Mouse (Mus musculus) liver, embryonic 15.5 days (tissue): Measurements from ENCODE around the gene Ccdc183. TPM values are rescaled to one million over a fixed set of nuclear protein-coding genes. Genes with fewer than 3 reads are reported as not detected.

Experiments used
- ATAC-seq: fragments of 200-750 bp; cut with Nextera tagmentation; 2 replicates; pipeline ENCODE4 v1.8.0; 2017; ENCODE audit warnings: moderate number of reproducible peaks, mild to moderate bottlenecking, moderate library complexity; ENCODE audit not compliant: insufficient read depth
- H3K27ac ChIP-seq: fragments of 300-500 bp; sonication (generic); replicated peaks from 2 replicates; pipeline ENCODE4 v1.5.1; 2015; ENCODE audit warnings: mild to moderate bottlenecking, inconsistent platforms
- H3K27me3 ChIP-seq: fragments of 300-500 bp; sonication (generic); 2 replicates; pipeline ENCODE4 v1.6.1; 2015; ENCODE audit warnings: mild to moderate bottlenecking, inconsistent platforms
- H3K36me3 ChIP-seq: fragments of 300-500 bp; sonication (generic); replicated peaks from 2 replicates; pipeline ENCODE4 v1.6.1; 2015; ENCODE audit warnings: moderate library complexity, mild to moderate bottlenecking, inconsistent platforms
- H3K4me1 ChIP-seq: fragments of 300-500 bp; sonication (generic); replicated peaks from 2 replicates; pipeline ENCODE4 v1.6.1; 2015; ENCODE audit warnings: inconsistent platforms
- H3K4me2 ChIP-seq: fragments of 300-500 bp; sonication (generic); 2 replicates; pipeline ENCODE4 v1.6.1; 2015; ENCODE audit warnings: moderate library complexity, mild to moderate bottlenecking, inconsistent platforms
- H3K4me3 ChIP-seq: fragments of 300-500 bp; sonication (generic); replicated peaks from 2 replicates; pipeline ENCODE4 v1.5.1; 2015; ENCODE audit warnings: mild to moderate bottlenecking, inconsistent platforms
- H3K9ac ChIP-seq: fragments of 300-500 bp; sonication (generic); 2 replicates; pipeline ENCODE4 v1.6.1; 2015; ENCODE audit warnings: moderate library complexity, mild to moderate bottlenecking, inconsistent platforms
- H3K9me3 ChIP-seq: fragments of 300-500 bp; sonication (generic); replicated peaks from 2 replicates; pipeline ENCODE4 v1.6.1; 2016; ENCODE audit warnings: inconsistent platforms
- WGBS: fragments of 180-500 bp; shearing (Covaris S2); methylation state at CpG from one replicate; pipeline ENCODE4 v1.1.7; 2015; ENCODE audit warnings: mixed read lengths; ENCODE audit not compliant: insufficient replicate concordance; 5-methylcytosine and 5-hydroxymethylcytosine counted together
- polyA plus RNA-seq: library from polyadenylated mRNA; unstranded; fragments of >200 nt; fragmentation: Nextera tagmentation; extraction: Ambion mirVana; gene quantifications from 2 replicates; pipeline ENCODE4 v1.2.1, GENCODE M21; 2015

The Ccdc183 gene
- polyA plus RNA-seq, 1 experiment from 2014 or later = 0.06 TPM

DNA sequence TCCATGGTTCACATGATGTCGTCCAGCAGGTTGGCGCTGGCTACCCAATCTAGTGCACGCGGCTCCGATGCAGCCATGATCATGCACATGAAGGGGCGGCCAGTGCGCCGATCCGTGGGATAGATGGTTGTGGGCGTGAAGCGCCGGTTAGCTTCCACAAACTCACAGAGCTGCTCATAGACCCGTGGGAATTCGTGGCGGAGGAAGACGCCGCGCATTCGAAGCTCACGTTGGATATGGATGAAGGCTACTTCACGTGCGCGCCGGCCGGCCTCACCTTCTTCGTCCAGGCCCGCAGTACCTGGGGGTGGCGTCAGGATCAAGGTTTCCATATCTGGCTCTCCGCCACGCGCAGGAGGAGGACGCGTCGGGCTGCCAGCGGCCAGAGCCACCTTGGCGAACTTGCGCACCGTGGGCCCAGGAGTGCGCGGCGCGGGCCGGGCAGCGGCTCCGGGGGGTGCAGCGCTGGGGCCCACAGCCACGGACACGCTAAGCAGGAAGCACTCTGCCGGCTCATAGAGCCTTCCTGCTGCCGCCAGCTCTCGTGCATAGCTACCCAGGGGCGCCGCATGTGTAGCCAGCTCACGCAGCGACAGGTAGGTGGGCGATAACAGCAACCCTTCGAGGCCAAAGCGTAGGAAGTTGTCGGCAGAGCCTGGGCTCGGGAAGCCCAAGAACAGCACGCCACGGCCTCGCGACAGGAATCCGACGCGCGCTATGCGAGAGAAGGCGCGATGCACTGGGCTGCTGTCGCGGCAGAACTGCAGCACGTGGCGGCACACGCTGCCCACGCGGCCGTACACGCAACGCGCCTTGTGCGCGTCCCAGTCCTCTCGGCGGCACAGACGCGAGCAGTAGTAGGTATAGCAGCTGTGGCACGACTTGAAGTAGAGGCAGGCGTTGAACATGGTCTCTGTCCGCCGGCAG lies 40.2 kb downstream of the Ccdc183 start:
- Histone ChIP-seq H3K36me3 (no peaks in the 10 kb centered on the region), H3K9ac (no peak overlapping the region), H3K27ac (no peak overlapping the region), H3K4me2 (peak overlapping the region; percentile 38), H3K9me3 (no peaks in the 10 kb centered on the region), H3K4me1 (peaks cover 89% of the 10 kb centered on the region), H3K27me3 (peaks cover 67% of the 10 kb centered on the region), H3K4me3 (0 out of 2 replicates have a peak overlapping the region, but pooled peaks have one; percentile 8)
- WGBS = 18% methylated on average over 92 of the region's 92 CpGs
- no peak for ATAC-seq

DNA sequence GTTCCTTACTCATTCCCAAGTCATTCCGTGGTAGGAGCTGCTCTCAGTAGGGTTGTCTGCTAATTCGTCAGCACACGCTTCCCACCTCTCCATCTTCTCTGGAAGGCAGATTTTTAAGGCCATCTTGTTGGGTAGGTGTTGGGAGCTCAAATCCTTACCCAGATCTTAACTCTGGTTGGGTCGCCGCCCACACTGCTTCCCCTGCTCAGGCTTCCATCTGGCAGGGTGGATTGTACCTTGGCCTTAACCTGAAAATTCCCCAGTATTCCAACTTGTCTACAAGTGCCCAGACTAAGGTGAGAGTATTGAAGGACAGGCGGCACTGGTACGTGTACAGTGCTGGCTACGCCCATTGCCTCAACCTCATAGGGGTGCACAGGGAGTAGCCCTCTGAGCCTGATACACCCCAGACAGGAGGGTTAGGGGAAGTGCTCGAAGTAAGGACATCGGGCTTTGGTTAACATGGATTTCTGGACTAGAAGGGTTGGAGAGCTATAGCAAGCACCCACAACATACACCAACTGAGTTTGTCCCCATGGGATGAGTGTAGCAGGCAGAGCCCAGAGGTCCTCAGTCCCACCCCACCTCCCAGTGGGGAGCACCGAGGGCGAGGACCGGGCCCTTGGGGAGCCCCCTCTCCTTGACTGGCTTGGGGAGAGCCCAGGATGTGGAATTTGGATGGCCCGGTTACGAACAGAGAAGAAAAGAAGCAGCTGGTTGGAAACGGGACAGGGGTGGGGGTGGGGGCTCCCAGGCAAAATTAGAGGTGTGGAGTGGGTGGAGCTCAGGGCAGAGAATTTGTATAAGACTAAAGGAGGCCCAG lies 41.2 kb downstream of the Ccdc183 start:
- ATAC-seq = no peak
- peaks cover 82% of the 10 kb centered on the region for H3K4me1 ChIP-seq
- H3K4me3 ChIP-seq = no peak overlapping the region
- WGBS = 73% methylated on average over 16 of the region's 16 CpGs
- peak overlapping the region; percentile 73 for H3K4me2 ChIP-seq
- no peaks in the 10 kb centered on the region for H3K36me3 ChIP-seq
- no peak overlapping the region for H3K9ac ChIP-seq
- H3K27ac ChIP-seq = no peak overlapping the region
- no peaks in the 10 kb centered on the region for H3K9me3 ChIP-seq
- H3K27me3 ChIP-seq = peaks cover 60% of the 10 kb centered on the region

DNA sequence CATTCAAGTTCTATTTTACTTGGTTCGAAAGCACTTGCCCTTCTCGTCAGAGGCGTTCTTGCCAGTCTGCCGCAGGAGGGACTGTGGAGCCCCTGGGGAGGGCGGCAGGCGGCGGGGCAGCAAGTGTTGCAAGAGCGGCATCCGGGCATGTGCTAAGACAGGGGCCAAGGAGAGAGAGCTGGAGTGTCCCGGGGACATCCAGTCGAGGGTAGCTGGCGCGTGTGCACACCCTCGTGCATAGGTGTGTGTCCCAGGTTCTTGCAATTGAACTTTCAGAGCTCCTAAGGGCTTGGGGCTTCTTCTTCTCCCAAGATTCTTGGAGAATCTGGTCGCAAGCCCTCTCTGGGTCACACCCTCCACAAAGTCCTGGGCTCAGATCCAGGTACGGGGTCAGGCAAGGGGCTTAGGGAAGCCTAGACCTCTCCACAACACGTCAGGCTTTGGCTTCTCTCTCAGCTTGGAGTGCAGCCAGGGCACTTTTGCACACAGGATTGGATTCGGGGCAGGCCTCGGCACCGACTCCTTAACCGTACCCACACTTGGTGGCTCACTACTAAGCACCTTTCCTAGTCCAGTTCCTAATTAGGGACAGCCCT lies 41.9 kb downstream of the Ccdc183 start:
- Histone ChIP-seq H3K4me3 (peak overlapping the region; percentile 62), H3K9me3 (no peaks in the 10 kb centered on the region), H3K9ac (peak overlapping the region; percentile 38; the same call in 1 of the 2 replicates), H3K4me1 (peaks cover 80% of the 10 kb centered on the region), H3K27me3 (peaks cover 53% of the 10 kb centered on the region), H3K27ac (0 out of 2 replicates have a peak overlapping the region, but pooled peaks have one; percentile 21), H3K36me3 (no peaks in the 10 kb centered on the region), H3K4me2 (peak overlapping the region; percentile 73)
- WGBS = 21% methylated on average over 21 of the region's 21 CpGs
- ATAC-seq = no peak

DNA sequence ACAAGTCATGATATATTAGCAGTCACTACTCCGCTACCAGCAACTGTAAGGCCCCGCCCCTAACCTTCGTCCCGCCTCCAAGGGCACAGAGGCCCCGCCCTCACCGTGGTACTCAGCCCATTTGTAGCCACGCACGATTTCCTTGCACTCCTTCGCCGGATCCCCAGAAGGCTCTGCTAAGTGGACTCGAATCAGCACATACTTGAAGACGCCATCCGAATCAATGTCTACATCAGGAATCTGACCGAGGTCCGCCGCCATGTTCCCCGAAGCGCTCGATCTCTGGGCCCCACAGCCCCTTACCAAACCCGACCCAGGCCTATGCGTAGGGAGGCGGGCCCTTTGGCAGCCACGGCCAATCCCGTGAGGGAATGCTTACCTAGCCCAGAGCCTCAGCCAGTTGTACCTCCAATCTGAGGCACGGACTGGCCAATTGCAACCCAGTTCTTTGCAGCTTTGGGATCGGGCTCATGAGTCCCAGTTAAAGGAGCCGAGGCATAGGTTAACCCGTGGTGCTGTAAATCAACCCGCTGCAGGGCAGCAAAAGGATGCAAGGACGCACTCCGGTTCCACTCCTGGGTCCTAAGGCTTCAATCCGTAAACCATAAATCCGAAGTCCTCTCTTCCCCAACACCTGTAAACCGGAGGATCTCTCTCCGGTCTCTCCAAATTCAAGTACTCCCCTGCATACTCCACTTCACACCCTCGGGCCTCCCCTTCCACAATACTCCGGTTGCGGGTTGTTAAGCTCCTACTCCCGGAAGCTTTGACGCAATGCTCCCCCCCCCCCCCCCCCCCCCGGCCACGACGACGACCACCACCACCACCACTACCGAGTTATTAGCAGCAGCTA lies 42.7 kb downstream of the Ccdc183 start, which contains the start of the genes Mamdc4 and Phpt1:
Gene Mamdc4, minus strand, starts transcription at position 267 of the 853 bp plus-strand sequence.
Gene Phpt1, minus strand, starts transcription at position 646 of the 853 bp plus-strand sequence.
- Histone ChIP-seq H3K4me2 (peak within 1 kb of the TSS; percentile 73), H3K4me3 (peak within 1 kb of the TSS; percentile 62), H3K9me3 (no peaks in the 10 kb centered on the region), H3K36me3 (0 out of 2 replicates have a peak, but pooled peaks cover under 1% of the 10 kb centered on the region), H3K27ac (peak within 1 kb of the TSS; percentile 46), H3K27me3 (peaks cover 46% of the 10 kb centered on the region), H3K9ac (peak within 1 kb of the TSS; percentile 45), H3K4me1 (peaks cover 73% of the 10 kb centered on the region)
- under 1% methylated on average over 44 of the region's 45 CpGs for WGBS
- peak; percentile 94 for ATAC-seq

DNA sequence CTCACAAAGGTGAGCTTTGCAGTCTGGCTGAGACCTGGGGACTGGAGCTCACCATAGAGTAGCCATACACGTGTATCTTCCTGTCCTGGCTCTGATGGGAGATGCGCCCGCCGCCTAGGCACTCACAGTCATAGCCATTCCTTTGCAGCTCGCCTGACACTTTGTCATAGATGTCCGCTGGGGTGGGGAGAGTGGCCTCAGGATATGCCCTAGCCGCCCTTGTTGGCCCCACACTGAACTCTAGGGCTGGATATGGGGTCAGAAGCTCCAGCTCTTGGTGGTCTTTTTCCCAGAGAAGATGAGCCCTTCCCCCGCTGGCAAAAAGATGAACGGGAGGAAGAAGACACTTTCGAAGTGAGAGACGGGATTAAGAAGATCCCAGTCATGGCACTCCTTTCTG lies 43.3 kb downstream of the Ccdc183 start:
- Histone ChIP-seq H3K9me3 (no peaks in the 10 kb centered on the region), H3K27me3 (peaks cover 39% of the 10 kb centered on the region), H3K9ac (peak overlapping the region; percentile 45), H3K4me2 (peak overlapping the region; percentile 73), H3K27ac (peak overlapping the region; percentile 46), H3K36me3 (0 out of 2 replicates have a peak, but pooled peaks cover 5% of the 10 kb centered on the region), H3K4me3 (peak overlapping the region; percentile 62), H3K4me1 (peaks cover 66% of the 10 kb centered on the region)
- ATAC-seq = no peak
- 17% methylated on average over 11 of the region's 11 CpGs for WGBS

DNA sequence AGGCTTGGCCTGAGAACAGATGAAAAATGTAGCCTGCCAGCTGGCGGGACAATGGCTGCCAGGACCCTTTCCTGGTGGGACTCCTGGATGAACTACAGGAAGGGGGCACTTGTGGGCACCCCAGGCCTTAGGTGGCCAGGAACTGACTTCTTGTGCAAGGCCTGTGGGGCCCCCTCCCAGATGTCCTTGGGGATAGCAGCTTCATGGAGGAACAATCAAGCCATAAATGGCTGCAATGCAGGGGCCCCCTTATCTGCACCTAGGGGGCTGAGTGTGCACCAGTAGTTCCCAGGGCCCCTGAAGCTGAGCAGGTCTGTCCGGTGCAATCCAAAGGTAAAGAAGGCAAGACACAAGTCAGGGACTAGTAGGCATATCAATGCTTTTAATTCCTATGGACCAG lies 44.4 kb downstream of the Ccdc183 start:
- Histone ChIP-seq H3K4me1 (peaks cover 58% of the 10 kb centered on the region), H3K36me3 (0 out of 2 replicates have a peak, but pooled peaks cover 5% of the 10 kb centered on the region), H3K27me3 (peaks cover 28% of the 10 kb centered on the region), H3K9me3 (no peaks in the 10 kb centered on the region), H3K4me2 (peak overlapping the region; percentile 73), H3K9ac (no peak overlapping the region), H3K27ac (no peak overlapping the region), H3K4me3 (no peak overlapping the region)
- ATAC-seq = no peak
- WGBS = 51% methylated on average over 2 of the region's 2 CpGs

DNA sequence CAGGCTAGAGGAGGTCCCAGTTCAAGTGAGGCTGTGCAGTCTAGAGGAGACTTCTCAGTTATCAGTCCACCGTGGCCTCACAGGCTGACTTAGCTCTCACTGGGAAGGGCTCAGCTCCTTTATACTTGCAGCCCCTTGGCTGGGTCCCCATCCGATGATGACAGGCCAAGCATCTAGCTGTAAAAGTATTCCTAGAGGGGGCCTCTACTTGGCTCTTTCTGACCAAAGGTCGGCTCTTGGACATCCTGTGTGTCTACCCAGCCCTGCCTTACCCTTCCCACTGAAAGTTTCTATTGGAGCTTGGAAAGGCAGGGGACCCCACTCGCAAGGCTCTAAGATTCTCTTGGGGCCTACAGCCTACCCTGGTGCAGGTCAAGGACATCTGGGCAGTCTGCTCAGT lies 46.3 kb downstream of the Ccdc183 start:
- Histone ChIP-seq H3K36me3 (0 out of 2 replicates have a peak, but pooled peaks cover 5% of the 10 kb centered on the region), H3K27ac (no peak overlapping the region), H3K9me3 (no peaks in the 10 kb centered on the region), H3K4me3 (no peak overlapping the region), H3K4me2 (no peak overlapping the region), H3K4me1 (peaks cover 46% of the 10 kb centered on the region), H3K27me3 (peaks cover 10% of the 10 kb centered on the region), H3K9ac (no peak overlapping the region)
- WGBS = 57% methylated on average over 4 of the region's 4 CpGs
- ATAC-seq = no peak

DNA sequence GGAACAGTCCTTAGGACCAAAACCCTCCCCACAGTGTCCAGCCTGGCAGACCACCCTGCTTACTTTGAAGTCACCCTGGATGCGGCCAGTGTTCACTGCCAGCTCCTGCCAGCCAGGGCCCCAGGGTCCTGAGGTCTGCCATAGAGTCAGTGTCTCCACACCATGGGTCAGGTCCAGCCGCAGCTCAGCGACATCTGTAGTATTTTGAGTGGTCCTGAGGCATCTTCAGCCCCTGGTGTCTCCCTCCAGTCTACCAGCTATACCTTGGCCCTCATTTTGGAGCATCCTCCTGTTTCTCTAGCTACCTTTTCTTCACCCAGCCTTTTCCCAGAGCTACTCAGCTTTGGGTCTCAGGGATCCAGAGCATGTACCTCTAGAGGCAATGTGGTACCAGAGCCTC lies 48.2 kb downstream of the Ccdc183 start:
- 74% methylated on average over 3 of the region's 3 CpGs for WGBS
- ATAC-seq = no peak
- Histone ChIP-seq H3K27me3 (no peaks in the 10 kb centered on the region), H3K4me2 (no peak overlapping the region), H3K36me3 (peaks cover 16% of the 10 kb centered on the region; the same call in 1 of the 2 replicates), H3K4me3 (no peak overlapping the region), H3K9me3 (no peaks in the 10 kb centered on the region), H3K27ac (no peak overlapping the region), H3K4me1 (peaks cover 30% of the 10 kb centered on the region), H3K9ac (no peak overlapping the region)

DNA sequence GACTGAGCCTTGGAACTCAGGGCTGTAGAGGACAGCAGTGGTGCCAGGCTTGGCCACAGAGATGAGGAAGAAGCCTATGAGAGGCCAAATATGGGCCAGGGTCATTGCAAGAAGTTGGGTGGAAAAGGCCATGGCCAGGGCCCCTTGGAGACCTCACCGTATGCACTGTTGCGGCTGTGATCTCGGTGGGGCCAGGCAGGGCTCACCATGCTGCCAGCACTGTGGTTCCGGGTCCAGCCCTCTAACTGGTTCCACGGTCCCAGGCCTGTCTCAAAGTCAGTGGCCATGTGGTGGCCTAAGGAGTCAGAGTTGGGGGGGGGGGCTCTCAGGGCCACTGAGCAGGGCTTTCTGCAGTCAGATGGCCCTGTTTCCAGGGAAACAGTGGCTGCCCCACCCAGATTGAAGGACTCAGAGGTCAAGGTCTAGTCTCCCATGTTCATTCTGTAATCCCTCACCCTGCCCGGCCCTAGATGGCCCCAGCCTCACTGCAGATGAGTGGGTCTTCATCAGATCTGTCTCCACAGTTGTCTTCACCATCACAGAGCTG lies 48.9 kb downstream of the Ccdc183 start:
- Histone ChIP-seq H3K27ac (no peak overlapping the region), H3K27me3 (no peaks in the 10 kb centered on the region), H3K36me3 (peaks cover 23% of the 10 kb centered on the region), H3K4me1 (peaks cover 22% of the 10 kb centered on the region), H3K4me3 (no peak overlapping the region), H3K4me2 (no peak overlapping the region), H3K9me3 (no peaks in the 10 kb centered on the region), H3K9ac (no peak overlapping the region)
- WGBS = 72% methylated on average over 6 of the region's 6 CpGs
- no peak for ATAC-seq

DNA sequence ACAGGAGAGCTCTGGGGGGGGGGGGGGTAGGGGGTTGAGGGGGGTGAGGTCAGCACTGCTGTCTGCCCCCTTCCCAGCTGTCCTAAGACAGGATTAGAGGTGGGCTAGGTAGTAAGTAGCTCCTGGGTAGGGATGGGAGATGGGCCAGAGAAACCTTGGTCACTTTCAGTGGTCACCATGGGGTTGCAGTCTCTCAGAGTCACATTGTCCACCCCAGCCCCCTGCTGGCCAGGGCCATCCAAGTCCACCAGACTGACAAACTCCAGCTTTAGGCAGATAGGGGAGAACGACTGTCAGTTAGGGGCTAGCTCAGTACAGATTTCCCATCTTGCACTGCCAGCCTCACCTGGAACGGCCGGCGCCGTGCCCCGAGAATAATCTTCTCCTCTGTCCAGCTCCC lies 50.9 kb downstream of the Ccdc183 start:
- Histone ChIP-seq H3K4me1 (peaks cover 19% of the 10 kb centered on the region; the same call in 1 of the 2 replicates), H3K27me3 (no peaks in the 10 kb centered on the region), H3K9me3 (no peaks in the 10 kb centered on the region), H3K36me3 (peaks cover 43% of the 10 kb centered on the region), H3K9ac (no peak overlapping the region), H3K4me2 (no peak overlapping the region), H3K27ac (no peak overlapping the region), H3K4me3 (no peak overlapping the region)
- WGBS = 87% methylated on average over 6 of the region's 6 CpGs
- ATAC-seq = no peak
